Mouse (Mus musculus) small intestine, adult 2 months (tissue): ENCODE results near the gene Inava.

Experiments
- CTCF ChIP-seq: fragments of 200-500 bp; IDR thresholded peaks from 2 replicates; pipeline ENCODE4 v1.5.1; 2012; ENCODE audit warnings: low read depth, mild to moderate bottlenecking, control low read depth, inconsistent platforms, low read length, moderate library complexity, mixed read lengths; ENCODE audit not compliant: insufficient replicate concordance, insufficient read length; ENCODE audit errors: extremely low read depth
- POLR2A ChIP-seq: fragments of 200-500 bp; IDR thresholded peaks from 2 replicates; pipeline ENCODE4 v1.6.1; 2012; ENCODE audit warnings: low read depth, mild to moderate bottlenecking, control low read depth, inconsistent platforms, low read length, moderate library complexity

DNA sequence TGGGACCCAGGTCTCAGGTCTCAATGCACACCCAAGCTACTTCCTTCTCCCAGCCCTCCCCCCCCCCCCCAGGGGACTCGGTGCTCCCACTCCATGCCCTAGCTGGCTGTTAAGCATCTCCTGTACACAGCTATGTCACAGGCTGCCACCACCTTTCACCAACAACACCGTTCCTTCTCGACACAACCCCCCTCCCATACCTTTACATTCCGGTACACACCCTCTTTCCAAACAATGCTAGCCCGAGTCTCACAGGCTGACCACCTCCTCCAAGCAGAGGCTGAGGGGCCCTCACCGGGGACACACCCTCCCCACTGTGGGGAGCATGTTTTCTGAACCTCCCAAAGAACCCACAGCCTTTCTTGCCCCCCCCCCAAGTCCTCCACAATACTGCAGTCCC, 2.5 kb downstream of the Inava start:
- no peak for TF ChIP-seq CTCF
- no peak for TF ChIP-seq POLR2A
